Mouse (Mus musculus): ENCODE measurements at regions not wholly inside any gene's neighbourhood (a gene's known extent, or its start where the extent isn't known, plus 50 kb on each side); places are given as distances from the start of the nearest gene placed in this dataset.

GRCm38 (mm10) chr13:82902160-82902559, 601.7 kb upstream of the Mef2c start:
- Histone ChIP-seq H3K4me2 (ENCODE audit: low read depth, low read length, poor library complexity, severe bottlenecking) (no peak overlapping the region), H3K4me1 (ENCODE audit: insufficient read depth, low read length) (no peaks in the 10 kb centered on the region), H3K9ac (replicated peaks; ENCODE audit: low read length, poor library complexity, severe bottlenecking) (no peak overlapping the region), H3K27ac (ENCODE audit: low read depth, low read length) (no peak overlapping the region), H3K27me3 (ENCODE audit: insufficient read depth, low read length) (no peaks in the 10 kb centered on the region), H3K36me3 (ENCODE audit: insufficient read depth, low read length) (no peaks in the 10 kb centered on the region), H3K9me3 (ENCODE audit: low read length) (no peaks in the 10 kb centered on the region), H3K4me3 (ENCODE audit: low read depth, low read length) (no peak overlapping the region)
- 60% methylated on average over 4 of the region's 4 CpGs for WGBS
- TF ChIP-seq CTCF (IDR thresholded peaks at IDR 0.05), result no peak
- DNase-seq (ENCODE audit: low spot score) (no peak), ATAC-seq (ENCODE audit: low FRiP score) (no peak)

DNA sequence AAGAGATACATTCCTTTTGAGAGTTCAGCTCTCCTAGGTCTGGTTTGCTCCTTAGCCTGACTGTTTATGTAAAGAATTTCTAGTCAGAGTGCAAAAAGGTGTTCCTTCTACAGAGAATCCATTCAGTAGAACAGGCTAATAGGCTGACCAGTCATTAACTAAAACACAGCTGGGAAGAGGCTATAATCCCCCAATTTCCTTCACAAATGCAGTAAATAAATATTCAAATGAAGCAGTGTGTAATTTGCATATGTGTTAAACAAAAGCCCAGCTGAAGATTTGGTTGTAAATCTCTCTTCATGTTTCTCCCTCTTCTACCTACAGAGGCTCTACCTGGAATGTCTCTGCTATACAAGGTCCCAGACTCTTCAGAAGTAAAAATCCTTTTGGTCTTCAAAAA, 600.2 kb upstream of the Mef2c start:
- no peak overlapping the region for H3K27ac ChIP-seq (ENCODE audit: low read depth, low read length)
- H3K9me3 ChIP-seq (ENCODE audit: low read length), result no peaks in the 10 kb centered on the region
- no peak overlapping the region for H3K9ac ChIP-seq (replicated peaks; ENCODE audit: low read length, poor library complexity, severe bottlenecking)
- no peak overlapping the region for H3K4me2 ChIP-seq (ENCODE audit: low read depth, low read length, poor library complexity, severe bottlenecking)
- H3K4me1 ChIP-seq (ENCODE audit: insufficient read depth, low read length), result no peaks in the 10 kb centered on the region
- ATAC-seq (ENCODE audit: low FRiP score), result no peak
- no peak overlapping the region for H3K4me3 ChIP-seq (ENCODE audit: low read depth, low read length)
- TF ChIP-seq CTCF (IDR thresholded peaks at IDR 0.05), result no peak
- DNase-seq (ENCODE audit: low spot score), result no peak
- H3K27me3 ChIP-seq (ENCODE audit: insufficient read depth, low read length), result no peaks in the 10 kb centered on the region
- no peaks in the 10 kb centered on the region for H3K36me3 ChIP-seq (ENCODE audit: insufficient read depth, low read length)

- no peaks in the 10 kb centered on the region for H3K36me3 ChIP-seq (ENCODE audit: insufficient read depth, low read length)
- no peaks in the 10 kb centered on the region for H3K27me3 ChIP-seq (ENCODE audit: insufficient read depth, low read length)
- H3K27ac ChIP-seq (ENCODE audit: low read depth, low read length), result no peak overlapping the region
- H3K4me2 ChIP-seq (ENCODE audit: low read depth, low read length, poor library complexity, severe bottlenecking), result no peak overlapping the region
- no peaks in the 10 kb centered on the region for H3K9me3 ChIP-seq (ENCODE audit: low read length)
- DNase-seq (ENCODE audit: low spot score), result no peak
- H3K9ac ChIP-seq (replicated peaks; ENCODE audit: low read length, poor library complexity, severe bottlenecking), result no peak overlapping the region
- no peak for TF ChIP-seq CTCF (IDR thresholded peaks at IDR 0.05)
- WGBS, result 90% methylated on average over 4 of the region's 4 CpGs
- no peak overlapping the region for H3K4me3 ChIP-seq (ENCODE audit: low read depth, low read length)
- no peak for ATAC-seq (ENCODE audit: low FRiP score)
- H3K4me1 ChIP-seq (ENCODE audit: insufficient read depth, low read length), result no peaks in the 10 kb centered on the region
Measured at GRCm38 (mm10) chr13:82907689-82908088, 596.1 kb upstream of the Mef2c start.

DNA sequence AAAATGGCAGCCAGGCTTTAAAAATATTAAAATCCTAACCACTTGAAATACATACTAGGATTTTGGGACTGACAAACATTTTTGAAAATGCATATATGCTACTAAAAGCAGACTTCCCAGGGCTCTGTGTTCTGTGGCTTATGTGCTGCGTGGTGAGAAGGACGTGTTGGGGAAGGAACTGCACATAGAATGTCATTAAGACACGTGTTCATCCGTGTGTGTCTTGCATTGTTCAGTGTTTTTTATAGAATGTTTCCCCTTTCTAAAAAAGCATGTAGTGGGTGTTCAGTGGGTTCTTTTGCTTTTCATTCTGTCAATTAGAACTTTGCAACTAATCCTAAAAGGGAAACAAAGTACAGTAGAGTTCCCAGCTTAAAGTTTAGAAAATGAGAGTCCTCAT, 594.7 kb upstream of the Mef2c start:
- TF ChIP-seq CTCF (IDR thresholded peaks at IDR 0.05), result no peak
- H3K9me3 ChIP-seq (ENCODE audit: low read length), result no peaks in the 10 kb centered on the region
- H3K9ac ChIP-seq (replicated peaks; ENCODE audit: low read length, poor library complexity, severe bottlenecking), result no peak overlapping the region
- WGBS, result 82% methylated on average over 4 of the region's 4 CpGs
- H3K4me2 ChIP-seq (ENCODE audit: low read depth, low read length, poor library complexity, severe bottlenecking), result no peak overlapping the region
- H3K27ac ChIP-seq (ENCODE audit: low read depth, low read length), result no peak overlapping the region
- no peak overlapping the region for H3K4me3 ChIP-seq (ENCODE audit: low read depth, low read length)
- ATAC-seq (ENCODE audit: low FRiP score) (no peak), DNase-seq (ENCODE audit: low spot score) (no peak)
- no peaks in the 10 kb centered on the region for H3K36me3 ChIP-seq (ENCODE audit: insufficient read depth, low read length)
- no peaks in the 10 kb centered on the region for H3K4me1 ChIP-seq (ENCODE audit: insufficient read depth, low read length)
- H3K27me3 ChIP-seq (ENCODE audit: insufficient read depth, low read length), result no peaks in the 10 kb centered on the region

- Histone ChIP-seq H3K9me3 (ENCODE audit: low read length) (no peaks in the 10 kb centered on the region), H3K36me3 (ENCODE audit: insufficient read depth, low read length) (no peaks in the 10 kb centered on the region), H3K4me3 (ENCODE audit: low read depth, low read length) (no peak overlapping the region), H3K27me3 (ENCODE audit: insufficient read depth, low read length) (no peaks in the 10 kb centered on the region), H3K4me2 (ENCODE audit: low read depth, low read length, poor library complexity, severe bottlenecking) (no peak overlapping the region), H3K9ac (replicated peaks; ENCODE audit: low read length, poor library complexity, severe bottlenecking) (no peak overlapping the region), H3K27ac (ENCODE audit: low read depth, low read length) (no peak overlapping the region), H3K4me1 (ENCODE audit: insufficient read depth, low read length) (no peaks in the 10 kb centered on the region)
- WGBS, result 81% methylated on average over 8 of the region's 8 CpGs
- ATAC-seq (ENCODE audit: low FRiP score) (no peak), DNase-seq (ENCODE audit: low spot score) (no peak)
- no peak for TF ChIP-seq CTCF (IDR thresholded peaks at IDR 0.05)
Measured at GRCm38 (mm10) chr13:82912859-82913258, 591.0 kb upstream of the Mef2c start.

DNA sequence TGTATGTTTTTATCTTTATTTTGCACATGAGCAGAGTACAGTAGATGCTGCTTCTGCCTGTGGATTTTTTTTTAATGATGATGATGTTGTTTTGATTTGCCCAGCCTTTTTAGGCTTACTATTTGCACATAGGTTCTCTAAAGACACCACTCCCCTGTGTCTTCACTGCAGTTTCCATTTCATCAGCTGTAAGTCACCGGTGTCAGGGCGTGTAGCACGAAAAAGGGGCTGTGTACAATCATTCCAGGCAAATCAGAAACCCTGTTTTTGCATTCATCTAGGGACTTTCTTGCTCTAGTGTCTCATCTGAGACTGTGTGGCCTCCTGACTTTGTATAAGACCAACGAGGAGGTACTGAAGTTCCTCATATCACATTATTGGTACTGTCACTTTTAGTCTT, 588.6 kb upstream of the Mef2c start:
- WGBS, result 93% methylated on average over 4 of the region's 4 CpGs
- no peak for TF ChIP-seq CTCF (IDR thresholded peaks at IDR 0.05)
- no peak for DNase-seq (ENCODE audit: low spot score)
- Histone ChIP-seq H3K36me3 (ENCODE audit: insufficient read depth, low read length) (no peaks in the 10 kb centered on the region), H3K4me1 (ENCODE audit: insufficient read depth, low read length) (no peaks in the 10 kb centered on the region), H3K4me2 (ENCODE audit: low read depth, low read length, poor library complexity, severe bottlenecking) (no peak overlapping the region), H3K9ac (replicated peaks; ENCODE audit: low read length, poor library complexity, severe bottlenecking) (no peak overlapping the region), H3K9me3 (ENCODE audit: low read length) (no peaks in the 10 kb centered on the region), H3K27me3 (ENCODE audit: insufficient read depth, low read length) (no peaks in the 10 kb centered on the region), H3K27ac (ENCODE audit: low read depth, low read length) (no peak overlapping the region), H3K4me3 (ENCODE audit: low read depth, low read length) (no peak overlapping the region)
- ATAC-seq (ENCODE audit: low FRiP score), result no peak

DNA sequence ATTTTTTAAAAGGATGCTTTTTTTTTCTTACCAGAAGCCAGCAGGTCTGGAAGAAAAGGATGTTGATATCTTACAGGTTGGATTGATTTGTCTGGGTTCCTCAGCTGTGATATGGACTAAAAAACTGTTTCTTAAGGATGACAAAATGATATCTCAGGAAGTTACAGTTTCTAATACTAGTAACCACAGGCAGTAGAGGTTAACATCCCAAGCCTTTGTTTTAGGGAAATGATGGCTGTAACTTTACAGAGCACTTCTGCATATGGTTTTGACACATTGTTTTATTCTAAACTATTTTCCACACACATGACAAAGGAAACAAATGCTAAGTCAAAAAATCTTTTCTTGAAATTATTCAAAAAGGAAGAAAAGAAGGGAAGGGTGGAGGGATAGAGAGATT, 573.8 kb upstream of the Mef2c start:
- no peak for ATAC-seq (ENCODE audit: low FRiP score)
- no peaks in the 10 kb centered on the region for H3K27me3 ChIP-seq (ENCODE audit: insufficient read depth, low read length)
- no peak overlapping the region for H3K9ac ChIP-seq (replicated peaks; ENCODE audit: low read length, poor library complexity, severe bottlenecking)
- no peaks in the 10 kb centered on the region for H3K36me3 ChIP-seq (ENCODE audit: insufficient read depth, low read length)
- H3K9me3 ChIP-seq (ENCODE audit: low read length), result no peaks in the 10 kb centered on the region
- no peak for TF ChIP-seq CTCF (IDR thresholded peaks at IDR 0.05)
- H3K4me2 ChIP-seq (ENCODE audit: low read depth, low read length, poor library complexity, severe bottlenecking), result no peak overlapping the region
- no peak overlapping the region for H3K27ac ChIP-seq (ENCODE audit: low read depth, low read length)
- H3K4me3 ChIP-seq (ENCODE audit: low read depth, low read length), result no peak overlapping the region
- H3K4me1 ChIP-seq (ENCODE audit: insufficient read depth, low read length), result no peaks in the 10 kb centered on the region
- DNase-seq (ENCODE audit: low spot score), result no peak

Measured in midbrain, postnatal 0 days (tissue).